Mouse (Mus musculus): ENCODE measurements around the gene 2010109A12Rik. TPM values are rescaled to one million over a fixed set of nuclear protein-coding genes. Genes with fewer than 3 reads are reported as not detected.

The 2010109A12Rik gene
- total RNA-seq (2014; rRNA removed) = 0.36 TPM in 1 of 2 replicates, not detected in the other
- polyA plus RNA-seq (2015; fragmentation: Nextera tagmentation; extraction: Ambion mirVana) = 0.71 and 0.72 TPM in 2 replicates

DNA sequence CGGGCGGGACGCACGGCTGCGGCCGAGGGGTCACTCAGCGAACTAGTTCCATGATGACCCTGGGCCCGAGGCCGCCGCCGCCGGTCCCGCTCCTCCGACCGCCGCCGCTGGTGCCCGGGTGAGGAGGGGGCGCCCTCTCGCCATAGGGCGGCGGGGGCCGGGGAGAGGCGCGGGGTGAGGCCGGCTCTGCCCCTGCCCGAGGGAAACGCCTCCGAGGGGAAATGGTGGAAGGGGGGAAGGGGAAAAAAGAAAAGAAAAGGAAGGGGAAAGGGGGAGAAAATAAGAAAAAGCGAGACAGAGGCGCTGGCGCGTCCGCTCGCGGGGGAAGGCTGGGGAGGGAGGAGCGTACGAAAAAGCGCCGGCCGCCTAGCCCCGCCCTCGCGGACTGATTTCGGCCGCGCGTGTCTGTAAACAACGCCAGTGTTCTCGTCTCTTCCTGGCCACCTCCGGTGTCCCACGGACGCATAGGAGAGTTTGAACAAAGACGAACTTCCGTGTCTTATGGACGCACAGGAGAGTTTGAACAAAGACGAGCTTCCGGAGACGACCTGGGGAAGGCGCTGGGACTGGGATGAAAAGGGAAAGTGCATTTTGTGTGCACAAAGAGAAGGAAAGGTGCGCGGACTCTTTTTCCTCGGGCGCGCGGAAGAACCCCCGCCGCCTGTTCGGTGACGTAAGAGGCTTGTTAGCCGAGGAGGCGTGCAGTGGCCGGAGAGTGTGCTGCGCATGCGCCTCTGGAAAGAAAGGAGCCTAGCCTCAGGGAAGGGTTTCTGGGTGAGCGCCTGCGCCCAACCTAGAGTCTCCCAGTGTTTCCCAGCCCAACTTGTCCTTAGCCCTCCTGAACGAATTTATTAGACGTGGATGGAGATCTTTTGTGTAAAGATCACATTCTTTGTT lies at the start of gene 2010109A12Rik, which contains the start of gene Ccni:
2010109A12Rik (plus strand) TSS at position 410 of the 897 bp plus-strand sequence.
Ccni (minus strand) TSS at position 387 of the 897 bp plus-strand sequence.
- no peak for TF ChIP-seq CTCF (IDR thresholded peaks at IDR 0.05; ENCODE audit: low read depth)
- H3K36me3 ChIP-seq (ENCODE audit: insufficient read depth, low read length) = no peaks in the 10 kb centered on the region; the same call in 1 of the 2 replicates
- peak; percentile 98 for DNase-seq (ENCODE audit: low spot score)
- ATAC-seq = peak; percentile 97
- peak within 1 kb of the TSS; percentile 85 for H3K9ac ChIP-seq (replicated peaks; ENCODE audit: low read length)
- H3K4me3 ChIP-seq (ENCODE audit: low read length) = peak within 1 kb of the TSS; percentile 91
- H3K4me2 ChIP-seq (ENCODE audit: low read depth, low read length) = peak within 1 kb of the TSS; percentile 84
- no peaks in the 10 kb centered on the region for H3K27me3 ChIP-seq (ENCODE audit: insufficient read depth, low read length)
- WGBS = under 1% methylated on average over 65 of the region's 79 CpGs
- no peaks in the 10 kb centered on the region for H3K9me3 ChIP-seq (ENCODE audit: low read length)
- H3K27ac ChIP-seq = peak within 1 kb of the TSS; percentile 88
- peaks cover 11% of the 10 kb centered on the region; the same call in 1 of the 2 replicates for H3K4me1 ChIP-seq (ENCODE audit: insufficient read depth, low read length)

DNA sequence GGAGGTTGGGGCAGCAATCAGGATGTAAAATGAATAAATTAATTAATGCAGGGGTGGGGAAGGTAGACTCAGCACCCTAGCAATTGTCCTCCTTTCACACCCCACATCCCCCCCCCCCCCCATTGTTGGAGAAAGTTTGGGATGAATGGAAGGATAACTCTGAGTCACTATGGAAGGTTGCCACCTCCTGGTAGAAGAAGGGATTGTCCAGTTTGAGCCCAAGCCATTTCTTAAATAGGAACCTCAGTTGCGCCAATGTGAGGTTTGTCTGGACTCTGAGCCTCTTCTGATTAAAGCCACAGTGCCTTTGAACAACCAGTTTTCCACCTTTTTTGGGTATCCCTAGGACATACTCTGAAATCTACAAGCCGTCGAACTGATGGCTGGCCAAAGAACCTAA lies 42.8 kb upstream of the 2010109A12Rik start:
- WGBS = 77% methylated on average over 3 of the region's 3 CpGs
- H3K4me3 ChIP-seq (ENCODE audit: low read length) = no peak overlapping the region
- no peaks in the 10 kb centered on the region for H3K4me1 ChIP-seq (ENCODE audit: insufficient read depth, low read length)
- no peak overlapping the region for H3K9ac ChIP-seq (replicated peaks; ENCODE audit: low read length)
- DNase-seq (ENCODE audit: low spot score) (peak; percentile 80), ATAC-seq (0 out of 2 replicates have a peak, but pooled peaks have one; percentile 22)
- peak; percentile 79 for TF ChIP-seq CTCF (IDR thresholded peaks at IDR 0.05; ENCODE audit: low read depth)
- no peak overlapping the region for H3K27ac ChIP-seq
- H3K4me2 ChIP-seq (ENCODE audit: low read depth, low read length) = no peak overlapping the region
- H3K27me3 ChIP-seq (ENCODE audit: insufficient read depth, low read length) = no peaks in the 10 kb centered on the region
- H3K36me3 ChIP-seq (ENCODE audit: insufficient read depth, low read length) = peaks cover 31% of the 10 kb centered on the region
- H3K9me3 ChIP-seq (ENCODE audit: low read length) = no peaks in the 10 kb centered on the region

DNA sequence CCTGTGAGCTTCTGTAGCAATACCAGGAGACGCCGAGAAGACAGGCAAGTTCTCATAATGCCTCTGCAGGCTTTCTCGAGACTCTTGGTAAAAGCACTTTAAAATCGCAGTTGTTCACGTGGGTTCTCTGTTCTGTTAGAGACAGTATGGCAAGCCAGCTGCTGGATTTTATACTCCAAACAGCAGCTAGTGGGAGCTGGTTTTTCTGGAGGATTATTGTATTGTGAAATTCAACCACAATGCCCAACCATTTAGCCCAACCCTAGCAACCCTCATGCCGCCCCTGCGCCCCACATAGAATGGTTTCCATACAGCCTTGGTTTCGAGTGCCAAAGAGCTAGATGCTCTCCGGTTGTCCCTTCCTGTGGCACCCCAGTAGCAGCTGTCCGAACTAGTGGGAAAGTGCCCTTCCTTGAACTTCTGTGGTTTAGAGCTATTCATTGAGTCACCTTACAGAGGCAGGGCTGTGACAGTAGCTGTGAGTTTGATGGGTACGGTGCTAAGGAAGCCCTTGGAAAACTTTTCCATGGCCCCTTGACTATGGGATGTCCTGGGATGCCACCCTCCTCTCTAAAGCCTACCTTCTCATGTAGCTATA lies 38.3 kb upstream of the 2010109A12Rik start:
- no peak overlapping the region for H3K4me3 ChIP-seq (ENCODE audit: low read length)
- no peaks in the 10 kb centered on the region for H3K4me1 ChIP-seq (ENCODE audit: insufficient read depth, low read length)
- ATAC-seq = no peak
- no peaks in the 10 kb centered on the region for H3K27me3 ChIP-seq (ENCODE audit: insufficient read depth, low read length)
- no peak for DNase-seq (ENCODE audit: low spot score)
- 87% methylated on average over 11 of the region's 11 CpGs for WGBS
- TF ChIP-seq CTCF (IDR thresholded peaks at IDR 0.05; ENCODE audit: low read depth) = no peak
- no peak overlapping the region for H3K27ac ChIP-seq
- H3K36me3 ChIP-seq (ENCODE audit: insufficient read depth, low read length) = peaks cover 48% of the 10 kb centered on the region
- H3K9me3 ChIP-seq (ENCODE audit: low read length) = no peaks in the 10 kb centered on the region
- H3K9ac ChIP-seq (replicated peaks; ENCODE audit: low read length) = no peak overlapping the region
- no peak overlapping the region for H3K4me2 ChIP-seq (ENCODE audit: low read depth, low read length)

DNA sequence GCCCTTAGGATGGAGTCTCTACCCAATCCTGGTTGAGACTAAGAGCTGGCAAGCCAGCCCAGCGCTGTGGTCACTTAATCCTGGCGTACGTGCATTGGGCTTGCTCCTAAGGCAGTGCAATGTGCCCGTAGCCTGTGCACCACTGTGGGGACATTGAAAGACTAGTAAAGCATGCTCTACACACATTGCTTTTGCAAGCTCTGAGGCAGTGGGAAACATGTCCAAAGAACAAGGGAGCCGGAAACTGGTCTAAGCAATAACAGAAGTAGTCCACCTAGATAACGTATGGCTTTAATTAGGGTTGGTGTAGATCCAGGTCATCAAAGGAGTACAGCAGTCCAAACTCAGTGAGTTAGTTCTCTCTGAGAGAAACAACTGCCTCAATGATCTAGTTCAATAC lies 37.7 kb upstream of the 2010109A12Rik start:
- H3K27ac ChIP-seq = no peak overlapping the region
- no peak for DNase-seq (ENCODE audit: low spot score)
- WGBS = 88% methylated on average over 6 of the region's 6 CpGs
- no peak for ATAC-seq
- H3K9ac ChIP-seq (replicated peaks; ENCODE audit: low read length) = no peak overlapping the region
- TF ChIP-seq CTCF (IDR thresholded peaks at IDR 0.05; ENCODE audit: low read depth) = no peak
- no peaks in the 10 kb centered on the region for H3K27me3 ChIP-seq (ENCODE audit: insufficient read depth, low read length)
- no peaks in the 10 kb centered on the region for H3K4me1 ChIP-seq (ENCODE audit: insufficient read depth, low read length)
- H3K4me2 ChIP-seq (ENCODE audit: low read depth, low read length) = no peak overlapping the region
- H3K36me3 ChIP-seq (ENCODE audit: insufficient read depth, low read length) = peaks cover 48% of the 10 kb centered on the region
- H3K4me3 ChIP-seq (ENCODE audit: low read length) = no peak overlapping the region
- no peaks in the 10 kb centered on the region for H3K9me3 ChIP-seq (ENCODE audit: low read length)

DNA sequence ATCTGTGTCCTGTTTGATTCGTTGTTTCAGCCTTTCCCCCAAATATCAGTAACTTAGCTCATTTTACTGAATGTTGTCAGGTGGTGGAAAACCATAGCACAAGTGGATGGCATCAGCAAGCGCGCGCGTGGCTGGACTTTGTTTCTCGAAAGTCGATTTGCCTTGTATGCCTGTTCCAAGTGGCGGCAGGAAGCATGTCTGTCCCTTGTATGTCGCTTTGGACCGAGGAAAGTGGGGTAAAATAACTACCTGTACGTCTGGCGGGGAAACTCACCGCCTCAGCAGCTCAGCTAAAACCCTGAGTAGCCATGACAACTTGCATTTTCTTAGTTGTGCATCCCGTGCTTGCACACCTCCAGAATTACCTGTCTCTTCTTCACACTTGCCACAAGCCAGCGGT lies 34.9 kb upstream of the 2010109A12Rik start:
- DNase-seq (ENCODE audit: low spot score) (no peak), ATAC-seq (no peak)
- WGBS = 97% methylated on average over 15 of the region's 15 CpGs
- Histone ChIP-seq H3K9ac (replicated peaks; ENCODE audit: low read length) (no peak overlapping the region), H3K27me3 (ENCODE audit: insufficient read depth, low read length) (no peaks in the 10 kb centered on the region), H3K9me3 (ENCODE audit: low read length) (no peaks in the 10 kb centered on the region), H3K27ac (no peak overlapping the region), H3K4me3 (ENCODE audit: low read length) (no peak overlapping the region), H3K4me1 (ENCODE audit: insufficient read depth, low read length) (no peaks in the 10 kb centered on the region), H3K36me3 (ENCODE audit: insufficient read depth, low read length) (peaks cover 32% of the 10 kb centered on the region; the same call in 1 of the 2 replicates), H3K4me2 (ENCODE audit: low read depth, low read length) (no peak overlapping the region)
- no peak for TF ChIP-seq CTCF (IDR thresholded peaks at IDR 0.05; ENCODE audit: low read depth)

DNA sequence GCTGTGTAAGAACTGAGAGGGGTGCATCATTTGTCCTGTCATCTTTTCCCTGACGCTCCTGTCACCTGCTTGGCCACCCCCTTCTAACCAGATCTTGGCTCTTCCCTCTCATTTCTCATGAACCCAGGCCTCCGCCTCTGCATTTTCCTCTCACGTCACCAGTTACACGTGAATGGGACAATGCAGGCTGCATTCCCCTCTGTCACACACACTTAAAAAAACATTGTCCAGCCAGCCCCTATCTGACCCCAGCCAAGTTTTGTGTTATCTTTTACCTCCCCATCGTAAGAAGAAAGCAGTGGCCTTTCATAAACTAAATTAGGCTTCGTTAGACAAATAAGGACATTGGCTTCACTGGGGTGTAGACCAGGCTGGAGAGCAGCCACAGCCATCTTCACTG lies 33.8 kb upstream of the 2010109A12Rik start:
- Histone ChIP-seq H3K4me1 (ENCODE audit: insufficient read depth, low read length) (no peaks in the 10 kb centered on the region), H3K4me2 (ENCODE audit: low read depth, low read length) (no peak overlapping the region), H3K4me3 (ENCODE audit: low read length) (no peak overlapping the region), H3K27ac (no peak overlapping the region), H3K36me3 (ENCODE audit: insufficient read depth, low read length) (peaks cover 30% of the 10 kb centered on the region; the same call in 1 of the 2 replicates), H3K9ac (replicated peaks; ENCODE audit: low read length) (no peak overlapping the region), H3K27me3 (ENCODE audit: insufficient read depth, low read length) (no peaks in the 10 kb centered on the region), H3K9me3 (ENCODE audit: low read length) (no peaks in the 10 kb centered on the region)
- ATAC-seq = no peak
- WGBS = 86% methylated on average over 6 of the region's 6 CpGs
- no peak for DNase-seq (ENCODE audit: low spot score)
- no peak for TF ChIP-seq CTCF (IDR thresholded peaks at IDR 0.05; ENCODE audit: low read depth)

Measured in hindbrain, postnatal 0 days (tissue).